Mouse (Mus musculus) testis, adult 2 months (tissue): ENCODE data around the gene Lrrc47.

Source experiments
- CTCF ChIP-seq: fragments of 200-500 bp; IDR thresholded peaks from 2 replicates; pipeline ENCODE4 v1.5.1; 2012; ENCODE audit warnings: low read depth, mild to moderate bottlenecking, inconsistent platforms, low read length, moderate library complexity; ENCODE audit not compliant: control insufficient read depth, insufficient read depth, insufficient replicate concordance
- POLR2A ChIP-seq: fragments of 200-500 bp; IDR thresholded peaks from 2 replicates; pipeline ENCODE4 v1.6.1; 2012; ENCODE audit warnings: low read depth, mild to moderate bottlenecking, inconsistent platforms, low read length, moderate library complexity; ENCODE audit not compliant: control insufficient read depth

DNA sequence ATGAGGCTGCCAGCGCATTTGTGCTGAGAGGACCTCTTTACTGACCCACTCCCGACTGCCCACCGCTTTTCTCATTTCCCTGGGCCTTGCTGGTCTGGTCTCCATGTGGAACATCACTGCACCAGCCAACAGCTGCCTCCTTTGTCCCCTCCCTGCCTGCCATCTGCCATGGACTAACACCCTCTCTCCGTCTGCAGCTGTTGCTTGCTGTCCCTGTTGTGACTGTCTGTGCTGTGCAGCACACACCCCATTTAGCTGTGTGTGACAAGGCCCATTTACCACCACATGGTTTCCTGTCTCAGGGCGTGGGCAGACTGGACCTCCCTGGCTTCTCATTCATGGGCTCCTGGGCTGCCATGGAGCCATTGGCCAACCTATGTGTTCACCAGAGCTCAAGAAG, 6.0 kb upstream of the Lrrc47 start:
- TF ChIP-seq POLR2A (no peak), CTCF (no peak)
